Mouse (Mus musculus) kidney, embryonic 15.5 days (tissue): ENCODE measurements around the gene Rps6kl1. TPM values are rescaled to one million over a fixed set of nuclear protein-coding genes. Genes with fewer than 3 reads are reported as not detected.

Experiments
- ATAC-seq: fragments of 200-750 bp; cut with Nextera tagmentation; replicated peaks from 2 replicates; pipeline ENCODE4 v1.8.0; 2017; ENCODE audit warnings: moderate TSS enrichment; ENCODE audit not compliant: low FRiP score
- H3K27ac ChIP-seq: fragments of 300-500 bp; sonication (generic); 2 replicates; pipeline ENCODE4 v1.5.1; 2015; ENCODE audit warnings: mild to moderate bottlenecking, inconsistent platforms
- H3K27me3 ChIP-seq: fragments of 300-500 bp; sonication (generic); 2 replicates; pipeline ENCODE4 v1.6.1; 2015; ENCODE audit warnings: inconsistent platforms
- H3K36me3 ChIP-seq: fragments of 300-500 bp; sonication (generic); 2 replicates; pipeline ENCODE4 v1.6.1; 2015; ENCODE audit warnings: inconsistent platforms
- H3K4me1 ChIP-seq: fragments of 300-500 bp; sonication (generic); 2 replicates; pipeline ENCODE4 v1.6.1; 2015; ENCODE audit warnings: inconsistent platforms
- H3K4me2 ChIP-seq: fragments of 300-500 bp; sonication (generic); 2 replicates; pipeline ENCODE4 v1.6.1; 2015; ENCODE audit warnings: moderate library complexity, mild to moderate bottlenecking, inconsistent platforms
- H3K4me3 ChIP-seq: fragments of 300-500 bp; sonication (generic); replicated peaks from 2 replicates; pipeline ENCODE4 v1.5.1; 2015; ENCODE audit warnings: mild to moderate bottlenecking, inconsistent platforms
- H3K9ac ChIP-seq: fragments of 300-500 bp; sonication (generic); 2 replicates; pipeline ENCODE4 v1.6.1; 2015; ENCODE audit warnings: mild to moderate bottlenecking, inconsistent platforms
- H3K9me3 ChIP-seq: fragments of 300-500 bp; sonication (generic); replicated peaks from 2 replicates; pipeline ENCODE4 v1.6.1; 2016; ENCODE audit warnings: inconsistent platforms
- WGBS: fragments of 180-500 bp; shearing (Covaris S2); methylation state at CpG from one replicate; pipeline ENCODE4 v1.1.7; 2015; ENCODE audit warnings: mixed read lengths; 5-methylcytosine and 5-hydroxymethylcytosine counted together
- polyA plus RNA-seq: library from polyadenylated mRNA; unstranded; fragments of >200 nt; fragmentation: Nextera tagmentation; extraction: Ambion mirVana; gene quantifications from 2 replicates; pipeline ENCODE4 v1.2.1, GENCODE M21; 2015

Gene Rps6kl1
- polyA plus RNA-seq, 1 experiment from 2014 or later, result 1.0 TPM

DNA sequence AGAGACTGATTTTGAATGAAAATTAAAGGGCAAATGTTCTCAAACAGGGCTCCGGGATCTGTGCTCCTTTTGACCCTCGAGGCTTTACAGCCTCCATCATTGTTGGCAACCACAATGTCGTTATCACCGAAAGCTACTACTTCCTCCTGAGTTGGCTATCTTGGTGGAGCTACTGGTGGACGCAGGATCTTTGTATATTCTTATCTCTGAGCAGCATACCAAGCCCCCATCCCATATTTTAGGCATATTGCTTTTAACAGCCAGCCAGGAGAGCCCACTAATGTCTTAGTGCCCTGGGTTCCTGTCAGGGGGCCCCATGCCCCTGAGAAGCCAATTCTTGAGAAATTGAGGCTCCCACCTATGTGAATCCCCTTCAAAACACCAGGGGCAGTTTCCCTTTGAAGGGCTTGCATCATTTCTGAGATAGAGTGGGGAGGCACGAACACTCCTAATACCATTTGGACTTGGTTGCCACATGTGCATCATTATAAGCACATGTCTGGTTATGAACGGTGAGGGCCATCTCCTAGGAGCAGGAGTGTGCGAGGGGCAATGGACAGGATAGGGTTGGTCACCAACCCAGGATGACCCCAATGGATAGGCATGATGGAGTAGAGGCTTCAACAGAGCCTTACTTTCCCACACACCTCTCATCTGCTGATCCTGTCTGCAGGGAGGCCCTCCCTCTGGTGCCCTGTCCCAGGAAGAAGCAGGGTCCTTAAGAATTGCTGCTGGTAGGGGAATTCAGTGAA, 16.8 kb downstream of the Rps6kl1 start:
- Histone ChIP-seq H3K4me2 (no peak overlapping the region), H3K4me3 (no peak overlapping the region), H3K9me3 (no peaks in the 10 kb centered on the region), H3K36me3 (peaks cover 63% of the 10 kb centered on the region), H3K27me3 (no peaks in the 10 kb centered on the region), H3K27ac (no peak overlapping the region), H3K4me1 (0 out of 2 replicates have a peak, but pooled peaks cover 4% of the 10 kb centered on the region), H3K9ac (no peak overlapping the region)
- ATAC-seq, result no peak
- 83% methylated on average over 8 of the region's 8 CpGs for WGBS

DNA sequence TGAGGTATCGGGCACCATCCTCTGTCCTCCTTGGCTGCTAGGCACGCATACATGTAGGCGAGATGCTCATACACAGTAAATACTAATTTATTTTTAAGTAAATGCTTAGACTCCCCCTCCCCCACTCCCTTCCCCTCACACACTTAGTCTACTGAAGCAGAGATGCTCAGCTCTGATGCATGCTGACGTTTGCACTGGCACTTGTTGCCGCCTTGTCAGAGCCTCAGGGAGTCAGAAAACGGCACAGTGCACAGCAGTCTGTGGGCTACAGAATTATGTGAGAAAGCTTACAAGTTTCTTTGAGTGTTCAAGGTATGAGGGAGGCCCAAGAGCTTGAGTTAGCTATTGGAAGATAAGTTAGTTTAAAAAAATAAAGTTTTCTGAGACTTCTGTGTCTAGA, 19.7 kb downstream of the Rps6kl1 start:
- 90% methylated on average over 6 of the region's 6 CpGs for WGBS
- no peaks in the 10 kb centered on the region for H3K9me3 ChIP-seq
- no peak overlapping the region for H3K27ac ChIP-seq
- 0 out of 2 replicates have a peak, but pooled peaks cover 4% of the 10 kb centered on the region for H3K4me1 ChIP-seq
- H3K4me3 ChIP-seq, result no peak overlapping the region
- no peak overlapping the region for H3K4me2 ChIP-seq
- peaks cover 90% of the 10 kb centered on the region for H3K36me3 ChIP-seq
- H3K9ac ChIP-seq, result no peak overlapping the region
- H3K27me3 ChIP-seq, result no peaks in the 10 kb centered on the region
- ATAC-seq, result no peak

DNA sequence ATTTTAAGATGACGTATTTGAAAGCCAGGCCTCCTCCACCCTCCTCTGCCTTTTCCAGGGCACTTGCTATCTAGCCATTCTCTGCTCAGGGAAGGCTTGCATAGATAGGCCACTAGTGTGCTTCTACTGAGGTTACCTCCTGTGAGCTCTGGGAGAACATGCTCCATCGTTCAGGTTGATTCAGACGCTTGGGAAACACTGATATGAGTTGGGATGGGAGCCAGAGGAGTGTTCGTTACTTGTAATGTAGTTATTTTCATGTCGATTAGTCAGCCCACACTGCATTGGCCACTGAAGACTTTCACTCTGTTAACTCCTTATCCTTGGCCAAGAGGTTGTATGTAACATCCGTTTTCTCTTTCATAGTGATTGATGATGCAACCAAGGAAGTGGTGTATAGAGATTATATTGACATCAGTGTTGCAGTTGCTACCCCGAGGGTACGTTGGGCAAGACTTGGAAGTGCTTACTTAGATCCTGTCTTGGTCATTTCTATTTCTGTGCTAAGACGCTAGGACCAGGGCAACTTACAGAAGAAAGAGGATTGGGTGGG, 21.6 kb downstream of the Rps6kl1 start:
- H3K9me3 ChIP-seq, result no peaks in the 10 kb centered on the region
- no peak overlapping the region for H3K4me2 ChIP-seq
- H3K36me3 ChIP-seq, result peaks cover 95% of the 10 kb centered on the region
- 94% methylated on average over 9 of the region's 9 CpGs for WGBS
- H3K4me1 ChIP-seq, result no peaks in the 10 kb centered on the region
- H3K9ac ChIP-seq, result no peak overlapping the region
- no peak overlapping the region for H3K27ac ChIP-seq
- no peak for ATAC-seq
- no peak overlapping the region for H3K4me3 ChIP-seq
- H3K27me3 ChIP-seq, result no peaks in the 10 kb centered on the region

DNA sequence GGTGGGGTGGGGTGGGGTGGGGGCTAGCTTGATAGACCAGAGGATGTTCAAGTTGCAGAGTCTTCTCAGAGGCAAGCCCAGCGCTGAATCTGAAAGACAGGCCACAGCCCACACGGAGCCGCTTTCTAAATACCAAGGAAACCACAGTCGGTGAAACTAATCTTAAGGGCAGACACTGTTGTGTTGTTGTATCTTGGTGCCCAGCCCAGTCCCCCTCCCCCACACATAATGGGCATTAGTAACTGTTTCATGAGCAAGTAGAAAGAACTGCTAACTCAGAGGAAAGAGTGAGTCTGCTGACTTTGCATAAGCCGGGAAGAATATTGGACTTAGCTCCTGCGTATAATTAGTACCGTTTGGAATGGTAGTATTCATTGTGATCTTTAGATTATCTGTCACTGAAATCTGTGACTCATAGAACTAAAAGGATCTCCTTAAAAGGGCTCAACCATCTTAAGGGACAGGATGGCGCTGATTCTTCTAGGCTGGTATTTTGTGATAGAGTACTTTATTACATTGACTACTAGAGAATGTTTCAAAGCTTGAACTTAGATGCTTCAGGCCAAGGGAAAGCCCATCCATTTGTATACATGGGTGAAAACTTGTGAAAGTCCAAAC, 24.0 kb downstream of the Rps6kl1 start:
- no peak overlapping the region for H3K4me2 ChIP-seq
- H3K9me3 ChIP-seq, result no peaks in the 10 kb centered on the region
- H3K27me3 ChIP-seq, result no peaks in the 10 kb centered on the region
- H3K4me1 ChIP-seq, result no peaks in the 10 kb centered on the region
- H3K36me3 ChIP-seq, result peaks cover 95% of the 10 kb centered on the region
- no peak for ATAC-seq
- no peak overlapping the region for H3K27ac ChIP-seq
- H3K4me3 ChIP-seq, result no peak overlapping the region
- H3K9ac ChIP-seq, result no peak overlapping the region
- WGBS, result 82% methylated on average over 8 of the region's 8 CpGs

DNA sequence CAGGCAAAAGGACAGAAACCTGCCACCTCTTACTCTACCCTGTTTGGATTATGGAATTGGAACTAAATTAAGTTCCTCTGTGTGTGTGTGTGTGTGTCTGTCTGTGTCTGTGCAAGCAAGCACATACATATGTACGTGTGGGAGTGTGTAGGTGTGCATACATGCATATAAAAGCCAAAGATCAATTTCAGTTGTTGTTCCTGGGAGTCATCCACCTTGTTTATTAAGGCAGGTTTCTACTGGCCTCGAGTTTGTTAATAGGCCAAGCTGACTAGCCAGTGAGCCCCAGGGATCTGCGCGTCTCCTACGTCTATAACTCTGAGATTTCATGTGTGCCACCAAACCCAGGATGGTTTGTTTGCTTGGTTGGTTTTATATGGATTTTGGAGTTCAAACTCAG, 26.3 kb downstream of the Rps6kl1 start:
- Histone ChIP-seq H3K9me3 (no peaks in the 10 kb centered on the region), H3K36me3 (peaks cover 97% of the 10 kb centered on the region), H3K4me3 (no peak overlapping the region), H3K4me1 (no peaks in the 10 kb centered on the region), H3K27me3 (no peaks in the 10 kb centered on the region), H3K9ac (no peak overlapping the region), H3K4me2 (no peak overlapping the region), H3K27ac (no peak overlapping the region)
- WGBS, result 93% methylated on average over 5 of the region's 5 CpGs
- ATAC-seq, result no peak

DNA sequence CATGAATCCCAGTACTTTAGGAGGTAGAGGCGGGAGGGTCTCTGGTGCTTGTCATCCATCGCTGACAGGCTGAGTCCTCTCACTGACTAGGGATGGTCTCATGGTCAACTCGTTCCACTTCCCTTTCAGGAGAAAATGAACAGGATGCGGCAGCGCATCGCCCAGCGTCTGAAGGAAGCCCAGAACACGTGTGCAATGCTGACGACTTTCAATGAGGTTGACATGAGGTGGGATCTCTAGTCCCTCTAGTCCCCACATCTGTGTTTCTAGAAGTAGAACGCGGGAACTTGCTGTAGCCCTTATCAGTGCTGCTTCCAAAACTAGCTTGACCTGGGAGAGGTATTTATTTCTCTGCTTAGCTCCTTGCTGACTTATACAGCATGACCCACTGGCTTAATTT, 27.4 kb downstream of the Rps6kl1 start:
- Histone ChIP-seq H3K9me3 (no peaks in the 10 kb centered on the region), H3K4me3 (no peak overlapping the region), H3K27me3 (no peaks in the 10 kb centered on the region), H3K36me3 (peaks cover 99% of the 10 kb centered on the region), H3K9ac (no peak overlapping the region), H3K27ac (no peak overlapping the region), H3K4me1 (no peaks in the 10 kb centered on the region), H3K4me2 (no peak overlapping the region)
- ATAC-seq, result no peak
- 96% methylated on average over 11 of the region's 11 CpGs for WGBS

DNA sequence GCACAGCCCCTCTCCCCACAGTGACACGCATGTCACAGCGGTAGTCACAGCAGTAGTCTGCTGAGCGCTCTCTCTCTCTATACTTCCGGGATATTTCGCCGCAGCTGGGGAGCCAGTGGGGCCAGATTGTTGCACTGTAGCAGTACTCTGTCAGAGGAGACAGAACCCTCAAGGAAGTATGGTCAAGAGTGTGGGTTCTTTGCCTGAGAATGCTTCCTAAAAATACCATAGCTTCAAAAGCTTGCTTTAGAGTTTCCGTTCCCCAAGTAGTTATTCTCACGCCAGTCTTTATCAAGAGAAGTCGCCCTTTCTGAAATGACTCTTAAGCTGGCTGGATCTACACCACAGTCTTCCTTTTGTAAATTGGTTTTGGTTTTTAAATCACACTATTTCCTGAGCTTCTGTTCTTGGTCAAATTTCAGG, 27.9 kb downstream of the Rps6kl1 start:
- no peak for ATAC-seq
- H3K4me3 ChIP-seq, result no peak overlapping the region
- H3K27me3 ChIP-seq, result no peaks in the 10 kb centered on the region
- H3K27ac ChIP-seq, result no peak overlapping the region
- no peaks in the 10 kb centered on the region for H3K4me1 ChIP-seq
- peaks cover 99% of the 10 kb centered on the region for H3K36me3 ChIP-seq
- no peak overlapping the region for H3K4me2 ChIP-seq
- H3K9me3 ChIP-seq, result no peaks in the 10 kb centered on the region
- WGBS, result 95% methylated on average over 9 of the region's 9 CpGs
- no peak overlapping the region for H3K9ac ChIP-seq

DNA sequence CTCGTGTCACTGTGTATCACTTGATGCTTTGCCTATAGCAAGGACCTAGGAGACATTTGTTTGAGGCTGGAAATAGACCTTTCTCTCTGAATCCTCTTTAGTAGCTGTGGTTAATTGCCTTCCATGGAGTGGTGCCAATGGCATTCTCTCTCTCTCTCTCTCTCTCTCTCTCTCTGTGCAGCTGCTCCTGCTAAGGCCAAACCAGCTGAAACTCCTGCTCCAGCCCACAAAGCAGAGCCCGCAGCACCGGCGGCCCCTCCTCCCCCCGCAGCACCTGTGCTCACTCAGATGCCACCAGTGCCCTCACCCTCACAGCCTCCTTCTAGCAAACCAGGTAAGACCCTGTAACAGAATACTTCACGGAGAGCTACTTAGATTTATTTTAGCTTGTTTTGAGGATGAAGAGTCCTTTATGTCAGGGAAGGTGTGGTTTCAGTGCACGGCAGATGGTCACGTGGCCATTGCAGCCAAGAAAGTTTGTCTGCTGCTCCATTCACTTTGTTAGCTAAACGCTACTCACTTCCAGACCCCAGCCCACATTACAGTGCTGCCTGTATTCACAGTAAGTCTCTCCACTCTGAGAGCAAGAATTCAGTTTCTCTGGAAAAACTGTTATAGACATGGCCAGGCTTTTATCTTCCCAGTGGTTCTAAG, 29.1 kb downstream of the Rps6kl1 start:
- peaks cover 96% of the 10 kb centered on the region for H3K36me3 ChIP-seq
- no peak overlapping the region for H3K9ac ChIP-seq
- H3K9me3 ChIP-seq, result no peaks in the 10 kb centered on the region
- no peak for ATAC-seq
- no peaks in the 10 kb centered on the region for H3K27me3 ChIP-seq
- 91% methylated on average over 9 of the region's 9 CpGs for WGBS
- no peak overlapping the region for H3K4me2 ChIP-seq
- H3K4me1 ChIP-seq, result no peaks in the 10 kb centered on the region
- no peak overlapping the region for H3K27ac ChIP-seq
- no peak overlapping the region for H3K4me3 ChIP-seq

DNA sequence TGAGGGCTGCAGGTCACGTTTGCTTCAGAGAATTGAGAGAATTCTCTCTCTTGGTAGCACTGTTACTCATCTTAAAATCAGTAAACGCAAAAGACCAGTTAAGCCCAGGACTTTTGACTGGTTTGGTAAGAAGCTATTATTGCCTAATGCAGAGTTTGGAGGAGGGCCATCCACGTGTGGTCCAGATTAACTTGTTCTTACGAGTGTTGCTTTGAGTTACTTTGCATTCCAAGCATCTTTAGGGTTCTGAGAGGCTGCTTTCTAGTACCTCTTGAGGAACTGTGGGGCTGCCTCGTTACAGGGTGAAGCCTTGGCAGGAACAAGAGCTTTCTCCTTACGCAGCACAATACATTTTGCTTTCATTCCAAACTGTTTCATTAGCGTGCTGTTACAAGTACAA, 35.4 kb downstream of the Rps6kl1 start:
- Histone ChIP-seq H3K4me2 (no peak overlapping the region), H3K4me1 (peaks cover 25% of the 10 kb centered on the region), H3K27me3 (no peaks in the 10 kb centered on the region), H3K9me3 (no peaks in the 10 kb centered on the region), H3K4me3 (no peak overlapping the region), H3K36me3 (peaks cover 58% of the 10 kb centered on the region), H3K9ac (no peak overlapping the region), H3K27ac (no peak overlapping the region)
- WGBS, result 83% methylated on average over 7 of the region's 7 CpGs
- no peak for ATAC-seq

DNA sequence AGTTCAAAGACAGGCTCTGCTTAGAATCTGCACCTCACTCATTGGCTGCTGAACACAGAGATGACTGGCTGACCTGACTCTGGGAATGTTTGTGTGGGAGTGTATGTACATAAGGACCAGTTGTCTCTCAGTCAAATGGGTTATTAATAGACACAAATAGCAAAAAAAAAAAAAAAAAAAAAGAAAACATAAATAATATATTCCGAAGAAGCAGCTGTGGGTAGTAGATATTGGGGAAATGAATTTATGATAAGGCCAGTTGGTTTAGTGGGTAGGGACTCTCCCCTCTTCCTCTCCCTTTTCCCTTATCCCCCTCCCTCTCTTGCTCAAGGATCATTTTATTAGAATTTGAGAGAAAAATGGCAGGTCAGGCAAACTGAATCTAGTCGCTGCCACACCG, 37.1 kb downstream of the Rps6kl1 start:
- Histone ChIP-seq H3K4me2 (no peak overlapping the region), H3K27me3 (no peaks in the 10 kb centered on the region), H3K9ac (no peak overlapping the region), H3K9me3 (no peaks in the 10 kb centered on the region), H3K4me3 (no peak overlapping the region), H3K27ac (no peak overlapping the region), H3K36me3 (peaks cover 41% of the 10 kb centered on the region), H3K4me1 (peaks cover 35% of the 10 kb centered on the region)
- WGBS, result 90% methylated on average over 3 of the region's 3 CpGs
- no peak for ATAC-seq

DNA sequence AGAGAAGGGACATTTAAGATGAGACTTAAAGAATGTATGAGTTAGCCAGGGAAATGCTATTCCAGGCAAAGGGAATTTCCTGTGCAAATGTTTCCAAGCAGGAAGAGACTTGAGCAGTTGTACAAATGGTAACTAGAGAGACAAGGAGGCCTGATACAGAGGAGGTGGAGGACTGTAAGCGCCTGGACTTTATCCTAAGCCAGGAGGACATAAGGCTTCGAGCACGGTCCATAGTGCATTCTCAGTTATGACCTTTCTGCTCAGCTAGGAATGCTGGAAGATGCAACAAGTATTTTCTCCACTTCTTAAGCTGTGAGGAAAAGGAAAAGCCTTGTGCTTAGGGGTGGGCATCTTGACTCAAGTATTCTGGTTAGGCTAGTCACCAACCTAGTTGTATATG, 37.7 kb downstream of the Rps6kl1 start:
- no peak overlapping the region for H3K4me3 ChIP-seq
- no peak overlapping the region for H3K9ac ChIP-seq
- WGBS, result 86% methylated on average over 3 of the region's 3 CpGs
- H3K9me3 ChIP-seq, result no peaks in the 10 kb centered on the region
- peaks cover 35% of the 10 kb centered on the region for H3K4me1 ChIP-seq
- peaks cover 35% of the 10 kb centered on the region for H3K36me3 ChIP-seq
- peak overlapping the region; percentile 45; the same call in 1 of the 2 replicates for H3K27ac ChIP-seq
- no peak for ATAC-seq
- H3K4me2 ChIP-seq, result no peak overlapping the region
- H3K27me3 ChIP-seq, result no peaks in the 10 kb centered on the region

DNA sequence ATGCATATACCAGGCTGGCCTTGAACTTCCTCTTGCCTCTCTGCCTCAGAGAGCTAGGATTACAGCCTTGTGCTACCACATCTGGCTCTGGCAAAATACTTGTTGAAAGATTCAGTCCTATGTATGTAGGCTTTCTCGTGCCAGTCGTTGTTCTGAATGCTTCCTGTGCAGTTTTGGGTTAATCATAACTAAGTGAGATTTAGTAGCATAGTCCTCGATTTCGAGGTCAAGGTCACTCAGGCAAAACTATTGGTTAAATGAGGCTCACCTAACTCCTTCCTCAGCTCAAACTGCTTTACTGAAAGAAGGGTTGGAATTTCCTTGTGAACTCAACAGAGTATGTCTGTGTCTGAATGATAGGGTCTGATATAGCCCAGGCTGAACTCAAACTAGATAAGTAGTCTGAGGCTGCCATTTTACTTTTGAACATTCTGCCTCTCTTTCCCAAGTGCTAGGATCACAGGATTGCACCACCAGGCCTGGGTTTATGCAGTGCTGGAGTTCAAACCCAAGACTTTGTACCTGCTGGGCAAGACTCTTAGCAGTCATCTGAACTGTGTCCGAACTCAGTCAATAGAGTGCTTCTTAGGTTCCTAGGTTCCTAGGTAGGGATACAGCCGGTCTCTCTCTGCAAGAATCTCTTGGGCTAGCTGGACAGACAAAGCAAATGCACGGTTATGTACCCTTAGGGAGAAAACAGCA, 38.4 kb downstream of the Rps6kl1 start:
- Histone ChIP-seq H3K4me3 (peak overlapping the region; percentile 93), H3K9me3 (no peaks in the 10 kb centered on the region), H3K27me3 (no peaks in the 10 kb centered on the region), H3K27ac (peak overlapping the region; percentile 45), H3K4me2 (peak overlapping the region; percentile 82), H3K9ac (no peak overlapping the region), H3K4me1 (peaks cover 35% of the 10 kb centered on the region), H3K36me3 (peaks cover 29% of the 10 kb centered on the region)
- WGBS, result 80% methylated on average over 7 of the region's 7 CpGs
- ATAC-seq, result no peak
